Mouse (Mus musculus) cerebellum, adult 11-12 months (tissue): ENCODE results near the gene Dffa.
A peak's percentile ranks its signal among the peaks of the same experiment; 100 is the strongest.
"Not testable (repeated sequence)": the region's sequence is repeated elsewhere in the genome, so short reads cannot be mapped to it uniquely, and the experiment has no call there.

Experiments used
- DNase-seq: peaks from one replicate; pipeline ENCODE4 v3.0.0; 2022

The Dffa gene

DNA sequence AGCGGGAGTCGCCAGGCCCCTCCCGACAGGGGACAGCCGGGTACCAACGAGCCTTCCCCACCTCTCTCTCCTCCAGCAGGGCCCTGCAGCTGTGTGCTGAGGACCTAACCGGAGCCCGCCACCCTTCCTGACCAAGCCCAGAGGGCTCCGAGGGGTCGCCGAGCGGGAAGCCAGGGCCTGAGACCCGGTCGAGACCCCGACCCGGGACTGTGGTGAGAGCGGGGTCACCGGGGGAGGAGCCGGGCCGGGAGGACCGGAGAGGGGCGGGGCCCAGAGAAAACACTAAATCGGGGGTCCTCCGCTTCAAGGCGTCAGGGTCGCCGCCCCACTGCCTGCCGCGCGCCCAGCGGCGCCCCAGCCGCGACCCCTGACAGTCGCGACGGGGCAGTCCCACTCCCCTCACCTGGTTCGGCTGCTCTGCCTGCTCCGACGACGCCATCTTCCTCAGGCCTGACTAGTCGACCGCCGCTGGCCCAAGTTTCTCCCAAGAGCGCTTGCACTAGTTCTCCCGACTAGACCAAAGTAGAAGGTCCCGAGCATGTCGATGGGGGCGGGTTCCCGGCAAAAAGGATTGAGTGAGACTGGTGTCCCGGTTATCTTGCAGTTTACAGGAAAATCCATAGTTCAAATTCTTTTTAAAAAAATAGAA is 4.5 kb upstream of the Dffa start, which contains the start of gene Pex14:
Gene Pex14, minus strand, starts transcription at position 508 of the 649 bp plus-strand sequence.
- peak; percentile 87 for DNase-seq

DNA sequence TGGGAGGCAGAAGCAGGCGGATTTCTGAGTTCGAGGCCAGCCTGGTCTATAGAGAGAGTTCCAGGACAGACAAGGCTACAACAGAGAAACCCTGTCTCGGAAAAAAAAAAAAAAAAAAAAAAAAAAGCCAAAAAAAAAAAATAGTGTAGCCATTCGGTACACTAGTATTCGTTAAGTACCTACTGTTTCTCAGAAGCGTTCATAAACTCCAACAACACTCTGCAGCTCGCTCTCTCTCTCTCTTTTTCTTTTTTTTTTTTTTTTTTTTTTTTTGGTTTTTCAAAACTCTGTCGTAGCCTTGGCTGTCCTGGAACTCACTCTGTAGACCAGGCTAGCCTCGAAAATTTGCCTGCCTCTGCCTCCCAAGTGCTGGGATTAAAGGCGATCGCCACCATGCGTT is 3.5 kb upstream of the Dffa start:
- DNase-seq: not testable (repeated sequence)

DNA sequence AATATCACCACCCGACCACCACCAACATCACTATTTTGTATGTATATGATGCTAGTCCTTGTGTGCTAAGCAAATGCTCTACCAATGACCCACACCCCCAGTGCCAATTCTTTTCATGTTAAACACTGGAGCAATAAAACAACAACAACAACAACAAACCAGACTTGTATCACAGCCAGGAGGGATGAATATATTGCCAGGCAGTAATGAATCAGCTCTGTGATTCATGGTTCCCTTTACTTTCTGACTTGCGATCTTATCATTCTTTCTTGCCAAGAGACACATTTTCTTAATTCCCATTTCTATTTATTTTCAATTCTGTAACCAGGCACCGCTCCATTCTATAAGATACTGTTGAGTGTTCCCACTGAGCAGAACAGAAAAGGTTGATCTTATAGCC is 2.5 kb upstream of the Dffa start:
- DNase-seq: no peak

DNA sequence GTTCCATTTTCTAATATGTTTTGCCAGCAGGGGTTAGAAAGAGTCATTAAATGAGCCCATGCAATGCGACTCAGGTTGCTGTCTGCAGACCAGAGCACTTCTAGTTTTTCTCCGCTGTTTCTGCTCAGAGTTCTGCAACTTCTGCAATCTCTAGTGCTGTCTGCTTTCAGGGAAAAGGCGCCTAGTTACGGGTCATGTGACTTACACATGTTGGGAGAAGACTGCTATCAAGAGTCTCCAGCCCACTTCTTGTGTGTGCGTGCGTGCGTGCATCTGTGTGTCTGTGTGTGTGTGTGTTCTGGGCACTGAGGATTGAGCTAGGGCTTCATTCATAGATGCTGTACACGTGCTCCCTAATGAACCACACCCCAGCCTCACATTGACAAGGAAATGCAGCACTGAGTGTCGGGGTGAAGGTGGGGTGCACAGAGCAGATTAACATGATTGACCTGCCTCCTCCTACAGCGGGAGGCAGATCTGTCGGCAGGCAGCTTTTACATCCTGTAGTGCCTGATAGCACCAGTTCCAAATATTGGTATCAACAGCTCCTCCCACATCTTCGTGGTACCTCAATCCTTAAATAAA is 16.1 kb downstream of the Dffa start:
- DNase-seq: not testable (repeated sequence)

DNA sequence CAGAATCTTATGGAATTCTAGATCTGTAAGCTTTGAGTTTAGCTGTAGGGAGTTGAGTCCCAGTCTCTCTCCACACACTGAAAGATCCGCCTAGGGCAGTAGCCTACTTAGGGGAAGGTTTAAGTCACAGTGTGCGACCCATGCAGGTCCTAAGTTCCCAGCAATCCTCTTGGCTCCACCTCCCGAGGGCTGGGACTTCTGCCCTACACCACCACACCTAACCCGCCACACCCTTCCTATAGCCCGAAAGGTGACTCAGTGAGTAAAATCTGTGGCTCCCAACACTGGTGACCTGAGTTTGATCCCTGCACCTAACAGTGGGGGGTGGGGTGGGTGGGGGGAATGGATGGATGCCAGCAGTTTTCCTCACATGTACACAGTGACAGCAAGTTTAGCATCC is 19.5 kb downstream of the Dffa start:
- no peak for DNase-seq

DNA sequence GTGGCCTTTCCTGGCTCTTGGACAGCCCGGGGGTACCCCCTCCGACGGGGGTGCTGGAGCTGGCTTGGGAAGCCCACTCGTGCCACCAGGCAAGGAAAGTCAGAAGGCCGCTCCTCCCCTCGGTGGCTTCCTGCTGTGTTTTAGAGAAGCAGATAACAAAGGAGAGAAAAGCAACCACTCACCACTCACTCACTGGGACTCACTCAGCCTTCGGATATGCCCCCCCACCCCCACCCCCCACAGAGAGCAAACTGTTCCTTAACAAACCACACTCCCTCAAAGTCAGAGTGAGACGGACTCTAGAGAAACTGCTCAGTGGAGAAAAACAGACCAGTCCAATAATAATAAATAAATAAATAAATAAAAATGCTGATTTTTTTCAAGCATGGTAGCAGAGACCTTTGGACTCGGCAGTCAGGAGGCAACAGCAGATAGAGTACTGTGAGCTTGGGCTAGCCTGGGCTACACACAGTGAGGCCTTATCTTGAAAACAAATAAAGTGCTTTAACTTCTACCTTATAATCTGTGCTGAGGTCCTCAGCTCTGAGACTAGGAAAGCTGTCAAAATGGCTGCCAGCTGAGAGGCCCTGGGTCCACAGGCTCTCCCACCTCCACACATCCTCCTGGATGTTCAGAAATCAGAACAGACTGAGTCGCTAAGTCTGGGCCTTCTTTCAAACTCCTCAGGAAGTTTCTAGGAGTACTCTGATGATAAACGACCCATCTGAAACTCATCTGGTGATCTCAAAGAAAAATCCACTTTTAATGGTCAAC is 21.6 kb downstream of the Dffa start:
- DNase-seq: no peak

DNA sequence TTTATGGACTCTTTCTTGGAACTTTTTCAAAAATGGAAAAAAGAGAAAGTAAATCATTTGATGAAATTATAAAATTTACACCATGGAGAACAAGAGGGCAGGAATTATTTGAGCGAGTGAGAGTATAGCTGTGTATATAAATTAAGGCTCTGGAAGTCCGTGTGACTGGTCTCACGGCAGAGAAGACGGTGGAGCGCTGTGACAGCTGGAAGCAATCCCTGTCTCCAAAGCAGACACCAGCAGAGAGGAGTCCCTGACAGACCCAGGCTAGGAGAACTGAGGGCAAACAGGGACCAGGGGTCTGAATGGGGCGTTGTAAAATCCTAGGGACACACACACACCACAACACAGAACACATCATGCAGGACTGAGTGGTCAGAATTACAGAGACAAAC is 22.2 kb downstream of the Dffa start:
- no peak for DNase-seq

DNA sequence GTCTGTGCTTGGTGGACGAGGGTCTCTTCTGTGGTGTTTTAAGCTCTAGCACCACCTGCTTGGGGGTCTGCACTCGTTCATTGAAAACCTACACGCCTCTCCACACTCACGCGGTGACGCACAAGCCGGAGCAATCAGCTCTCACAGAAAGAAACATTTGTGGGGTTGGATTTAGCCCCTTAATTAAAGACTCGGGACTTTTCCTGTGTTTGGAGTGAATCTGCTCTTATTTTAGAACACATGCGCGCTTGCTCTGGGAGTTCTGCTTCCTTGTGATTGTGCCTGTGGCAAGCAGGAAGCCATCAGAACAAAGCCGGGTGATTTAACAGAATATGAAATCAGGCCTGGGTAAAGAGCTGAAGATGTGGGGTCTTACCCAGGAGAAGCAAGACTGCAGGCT is 22.7 kb downstream of the Dffa start, which contains the start of gene Cort:
Gene Cort, minus strand, starts transcription at position 101 of the 400 bp plus-strand sequence.
- DNase-seq: no peak

DNA sequence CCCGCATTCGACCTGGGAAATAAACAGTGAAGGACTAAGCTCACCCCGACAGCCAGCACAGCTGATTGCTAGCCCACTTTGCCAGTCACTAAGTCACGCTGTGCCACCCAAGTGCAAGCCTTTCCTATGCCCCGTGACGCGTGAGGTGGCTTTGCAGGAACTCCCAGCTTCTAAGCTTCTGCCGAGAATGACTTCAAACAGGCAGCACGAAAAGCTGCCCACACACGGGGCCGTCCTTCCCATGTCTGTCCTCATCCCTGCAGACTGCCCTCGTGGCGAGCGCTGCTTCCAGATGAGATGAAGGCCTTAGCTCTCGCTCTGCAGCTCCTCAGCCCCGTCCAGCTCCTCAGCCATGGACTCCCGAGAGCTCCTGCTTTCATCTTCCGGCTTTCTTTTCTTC is 24.5 kb downstream of the Dffa start:
- DNase-seq: no peak

DNA sequence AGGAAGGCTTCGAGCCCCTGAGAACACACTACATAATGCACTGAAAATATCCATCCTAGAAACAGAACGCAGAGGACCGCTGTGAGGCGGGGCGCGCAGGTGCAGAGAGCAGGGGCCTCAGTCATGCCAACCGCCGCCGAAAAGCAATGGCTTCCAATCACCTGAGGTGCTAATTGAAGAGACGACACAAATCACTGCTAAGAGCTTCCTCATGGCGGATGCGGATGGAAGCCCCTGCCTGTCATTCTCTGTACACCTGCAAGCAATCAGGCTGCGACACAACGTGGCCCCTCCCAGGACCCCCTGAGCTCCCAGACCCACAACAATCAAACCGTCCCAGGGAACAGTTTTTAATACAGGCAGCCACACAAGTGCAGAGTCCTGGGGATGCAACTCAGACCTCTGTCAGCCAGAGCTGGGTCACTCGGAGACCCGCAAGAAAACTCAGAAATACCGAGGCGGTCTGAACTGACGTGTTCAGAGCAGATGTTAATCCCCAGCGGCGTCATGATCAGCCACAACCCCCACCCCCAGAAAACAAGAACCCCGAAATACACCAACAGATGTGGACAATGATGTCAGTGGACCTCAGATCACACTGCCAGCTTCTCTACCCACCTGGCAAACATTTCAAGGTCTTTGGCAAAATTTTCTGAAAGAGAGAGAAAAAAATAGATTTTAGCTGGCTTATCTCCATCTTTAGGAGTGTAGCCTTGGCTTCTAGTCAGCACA is 27.2 kb downstream of the Dffa start:
- DNase-seq: no peak

DNA sequence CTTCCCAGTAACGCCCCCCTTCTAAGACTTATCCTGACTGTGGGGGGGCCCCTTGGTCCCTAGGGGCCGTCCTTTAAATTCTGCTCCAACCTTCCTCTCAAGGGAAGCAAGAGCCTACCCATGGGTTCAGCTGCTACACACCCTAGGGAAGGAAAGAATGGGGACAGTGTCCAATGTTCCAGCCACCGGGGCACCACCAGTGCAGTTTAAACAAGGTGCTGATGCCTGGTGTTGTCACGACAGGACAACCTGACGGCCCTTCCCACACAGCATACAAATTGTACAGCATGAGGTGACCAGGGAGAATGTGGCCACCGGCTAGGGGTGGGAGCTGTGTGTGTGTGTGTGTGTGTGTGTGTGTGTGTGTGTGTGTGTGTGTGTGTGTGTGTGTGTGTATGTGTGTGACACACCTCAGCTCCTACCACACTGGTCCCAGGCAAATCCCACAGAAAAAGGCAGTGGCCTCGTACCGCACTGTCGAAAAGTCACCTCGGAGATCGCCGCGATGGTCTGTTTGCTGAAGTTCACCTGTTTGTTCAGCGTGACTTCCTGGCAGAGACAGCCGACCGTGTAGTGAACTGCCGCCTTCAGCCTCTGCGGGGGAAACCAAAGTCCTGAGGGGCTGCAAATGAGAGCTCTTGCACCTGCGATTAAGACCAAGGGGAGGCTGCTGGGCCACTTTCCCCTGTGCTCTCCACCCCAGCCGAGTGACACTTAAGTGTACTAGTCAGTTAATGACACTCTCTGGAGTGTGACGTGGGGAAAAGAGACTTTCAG is 28.0 kb downstream of the Dffa start:
- no peak for DNase-seq

DNA sequence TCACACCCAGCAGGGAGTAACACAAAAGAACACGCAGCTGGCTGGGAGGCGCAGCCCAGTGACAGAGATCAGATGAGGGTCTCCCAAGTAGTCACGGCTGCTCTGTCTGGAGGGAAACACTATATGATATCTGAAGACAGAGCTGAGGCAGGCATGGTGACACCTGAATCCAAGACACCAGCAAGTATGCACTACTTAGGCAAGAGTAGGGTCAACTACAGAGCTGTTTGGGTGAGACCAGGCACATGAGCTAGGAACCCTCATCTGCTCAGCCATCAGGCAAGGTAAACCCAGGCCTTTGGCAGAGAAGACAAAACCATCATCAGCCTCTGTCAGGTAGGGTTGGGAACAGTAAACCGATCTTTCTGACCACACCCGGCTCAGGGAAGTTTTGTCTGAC is 29.4 kb downstream of the Dffa start:
- DNase-seq: no peak

DNA sequence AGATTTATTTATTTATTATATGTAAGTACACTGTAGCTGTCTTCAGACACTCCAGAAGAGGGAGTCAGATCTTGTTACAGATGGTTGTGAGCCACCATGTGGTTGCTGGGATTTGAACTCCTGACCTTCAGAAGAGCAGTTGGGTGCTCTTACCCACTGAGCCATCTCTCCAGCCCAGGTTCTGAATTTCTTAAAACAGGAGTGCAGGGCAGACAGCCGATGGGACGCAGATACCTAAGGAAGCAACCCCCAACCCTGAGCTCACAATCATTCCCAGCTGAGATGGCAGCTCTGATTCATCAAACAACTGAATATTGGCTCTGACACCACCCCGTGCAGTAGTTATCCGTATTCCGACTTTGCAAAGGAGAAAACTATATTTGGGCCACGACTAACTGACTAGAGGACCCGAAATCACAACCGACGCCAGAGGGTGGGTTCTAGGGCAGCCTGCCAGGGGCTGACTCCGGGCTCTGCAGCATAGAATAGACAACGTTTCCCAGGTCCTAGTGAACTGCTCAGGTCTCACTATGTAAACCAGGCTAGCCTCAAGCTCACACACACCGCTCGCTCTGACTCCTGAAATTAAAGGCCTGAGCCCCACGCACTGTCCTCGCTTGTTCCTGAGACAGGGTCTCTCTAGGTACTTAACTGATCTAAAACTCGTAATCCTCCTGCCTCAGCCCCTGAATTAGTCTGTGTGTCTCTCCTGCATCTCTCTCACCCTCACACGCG is 32.3 kb downstream of the Dffa start:
- DNase-seq: peak; percentile 31

DNA sequence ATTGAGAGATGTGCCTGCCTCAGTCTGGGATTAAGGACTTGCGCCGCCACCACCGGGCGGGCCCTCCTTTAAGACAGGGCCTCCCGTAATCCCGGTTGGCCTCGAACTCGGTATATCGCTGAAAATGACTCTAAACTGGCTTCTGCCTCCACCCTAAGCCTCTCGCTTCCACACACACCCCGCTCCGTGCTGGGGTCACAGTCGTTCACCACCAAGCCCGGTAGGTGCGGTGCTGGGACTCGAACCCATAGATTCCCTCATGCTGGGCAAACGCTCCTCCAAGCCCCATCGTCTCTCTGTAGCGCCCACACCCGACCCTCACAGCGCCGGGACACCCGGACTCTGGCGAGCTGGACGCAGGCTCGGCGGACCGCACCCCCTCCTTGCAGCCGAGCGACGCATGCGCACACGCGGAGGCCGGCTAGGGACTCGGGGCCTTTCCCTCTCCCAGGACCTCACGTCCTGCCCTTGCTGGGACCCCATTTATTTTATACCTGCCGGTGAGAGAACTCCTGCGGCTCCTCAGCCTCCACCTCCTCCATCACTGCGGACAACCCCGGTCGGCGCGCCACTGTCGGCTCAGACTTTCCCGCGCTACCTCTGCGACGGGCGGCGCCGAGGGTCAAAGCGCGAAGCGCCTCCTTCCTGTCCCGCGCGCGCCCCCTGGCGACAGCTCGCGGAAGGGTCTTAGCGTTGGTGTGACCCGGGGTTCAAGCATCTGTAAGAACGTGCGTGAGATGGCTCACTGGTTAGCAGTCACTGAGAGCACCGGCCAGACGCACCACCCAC is 33.2 kb downstream of the Dffa start, which contains the start of gene Cenps:
Gene Cenps, minus strand, starts transcription at position 648 of the 789 bp plus-strand sequence.
- peak; percentile 88 for DNase-seq

DNA sequence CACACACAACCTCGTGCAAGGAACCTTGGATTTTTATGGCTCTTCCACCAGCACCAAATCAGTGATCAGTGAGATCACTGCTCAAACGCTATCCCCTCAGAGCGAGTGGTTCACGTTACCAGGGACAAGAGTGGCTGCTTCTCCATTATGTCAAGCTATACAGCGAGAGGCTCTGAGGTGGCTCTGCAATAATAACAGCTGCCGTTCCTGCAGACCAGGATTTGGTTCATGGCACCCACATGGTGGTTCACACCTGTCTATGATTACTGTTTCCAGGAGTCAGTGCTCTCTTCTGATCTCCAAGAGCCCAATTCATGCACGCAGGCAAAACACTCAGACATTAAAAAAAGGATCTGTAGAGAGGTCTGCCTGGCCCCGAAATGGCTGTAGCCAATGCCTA is 34.6 kb downstream of the Dffa start:
- DNase-seq: no peak

DNA sequence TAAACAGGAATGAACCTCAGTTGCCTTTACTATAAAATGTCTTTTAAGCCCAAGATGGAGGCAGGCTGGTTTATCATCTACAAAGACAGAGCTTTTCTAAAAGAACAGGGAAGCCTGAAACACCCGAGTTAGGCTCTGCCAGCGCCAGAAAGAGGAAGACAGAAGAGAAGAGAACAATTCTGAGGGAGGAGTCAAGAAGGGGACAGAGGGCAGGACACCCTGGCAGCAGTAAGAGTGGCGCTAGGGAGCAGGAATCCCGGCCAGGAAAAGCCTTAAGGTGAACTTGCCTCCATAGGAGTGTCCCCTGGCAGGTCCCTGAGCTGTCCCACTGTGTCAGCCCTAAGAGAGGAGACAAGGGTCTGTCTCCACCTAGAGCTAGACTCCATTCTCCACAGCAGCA is 39.6 kb downstream of the Dffa start:
- DNase-seq: no peak

DNA sequence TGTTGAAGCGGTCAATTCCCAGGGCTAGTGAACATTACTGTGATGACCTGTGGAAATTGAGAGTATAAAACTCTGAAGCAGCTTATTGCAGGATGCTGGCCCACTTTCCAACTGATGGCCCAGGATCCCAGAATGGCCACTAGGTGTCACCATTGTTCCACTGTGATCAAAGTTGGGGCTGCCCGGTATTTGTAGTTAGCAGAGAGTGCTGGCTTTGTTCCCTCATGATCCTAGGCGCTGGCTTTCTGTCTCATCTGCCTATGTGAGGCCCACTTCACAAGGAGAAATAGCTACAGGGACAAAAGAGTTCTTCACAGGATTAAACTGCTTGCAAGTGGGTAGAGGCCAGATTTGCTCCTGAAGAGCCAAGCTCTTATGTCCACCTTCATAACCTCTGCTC is 40.5 kb downstream of the Dffa start:
- peak; percentile 70 for DNase-seq

DNA sequence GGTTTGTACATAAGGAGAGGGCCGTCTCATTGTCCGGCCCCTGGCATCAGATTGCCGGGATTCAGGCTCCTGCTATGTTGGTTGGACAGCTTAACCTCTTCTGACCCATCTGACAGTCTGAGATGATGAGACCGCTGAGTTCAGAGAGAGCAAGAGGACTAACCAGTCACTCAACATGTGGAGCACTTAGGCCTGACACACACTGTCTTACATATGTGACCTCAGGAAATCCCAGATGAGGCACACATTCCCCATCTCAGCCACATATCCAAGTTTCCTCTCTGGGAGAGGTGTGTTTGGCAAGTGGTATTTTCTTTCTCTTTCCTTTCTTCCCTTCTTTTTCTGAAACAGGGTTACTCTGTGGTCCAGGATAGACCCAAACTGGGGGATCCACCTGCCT is 41.2 kb downstream of the Dffa start:
- no peak for DNase-seq

DNA sequence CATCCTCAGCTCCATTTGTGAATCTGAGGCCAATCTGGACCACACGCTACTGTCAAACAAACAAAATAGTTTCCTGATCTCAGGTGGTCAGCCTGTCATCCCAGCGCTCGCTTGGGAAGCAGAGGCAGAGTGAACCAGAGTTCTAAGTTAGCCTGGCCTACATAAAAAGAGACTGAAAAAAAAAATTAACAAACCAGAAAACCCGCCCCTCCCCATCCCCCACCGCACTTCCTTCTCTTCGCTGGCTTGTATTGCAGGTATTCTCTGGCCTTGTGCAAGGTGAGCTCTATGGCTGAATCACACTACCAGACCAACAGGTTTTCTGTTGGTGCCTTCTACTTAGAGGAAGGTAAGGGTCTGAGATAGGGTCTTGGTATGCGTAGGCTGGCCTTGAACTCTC is 43.6 kb downstream of the Dffa start:
- no peak for DNase-seq

DNA sequence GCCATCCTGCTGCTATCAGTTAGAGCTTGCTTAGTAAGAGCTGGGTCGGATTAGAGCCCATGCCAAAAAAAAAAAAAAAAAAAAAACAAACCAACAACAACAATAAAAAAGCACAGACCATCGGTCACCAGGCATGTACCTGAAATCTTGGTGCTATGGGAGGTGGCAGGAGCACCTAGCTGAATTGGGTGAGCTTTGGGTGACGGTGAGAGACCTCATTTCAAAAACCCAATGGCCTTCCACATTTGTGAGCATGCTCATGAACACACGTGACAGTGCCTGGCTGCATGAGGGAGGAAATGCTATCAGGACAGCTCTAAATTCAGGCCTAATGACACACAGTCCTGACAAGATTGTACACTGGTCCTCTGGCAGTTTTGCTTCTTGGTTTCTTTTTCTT is 44.1 kb downstream of the Dffa start:
- no peak for DNase-seq

DNA sequence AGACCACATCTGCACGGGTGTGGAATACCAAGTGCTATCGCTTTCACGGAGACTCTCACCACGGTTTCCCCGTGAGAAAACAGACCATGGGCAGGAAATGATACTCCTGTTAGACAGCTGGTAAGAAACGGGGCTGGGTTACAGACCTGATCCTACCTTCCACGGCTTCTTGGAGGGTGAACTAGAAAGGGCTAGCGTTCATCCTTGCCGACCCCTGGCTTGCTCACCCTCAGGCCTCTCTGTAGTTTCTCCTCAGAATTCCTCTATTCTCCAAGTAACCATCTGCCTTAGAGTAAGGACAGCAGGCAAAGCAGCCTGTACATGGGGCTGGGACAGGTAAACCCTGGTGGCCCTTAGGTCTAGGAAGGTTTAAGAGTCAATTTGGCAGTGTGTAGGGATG is 45.2 kb downstream of the Dffa start:
- no peak for DNase-seq
